Mouse (Mus musculus): ENCODE data around the gene Fchsd2.

Fchsd2 gene

DNA sequence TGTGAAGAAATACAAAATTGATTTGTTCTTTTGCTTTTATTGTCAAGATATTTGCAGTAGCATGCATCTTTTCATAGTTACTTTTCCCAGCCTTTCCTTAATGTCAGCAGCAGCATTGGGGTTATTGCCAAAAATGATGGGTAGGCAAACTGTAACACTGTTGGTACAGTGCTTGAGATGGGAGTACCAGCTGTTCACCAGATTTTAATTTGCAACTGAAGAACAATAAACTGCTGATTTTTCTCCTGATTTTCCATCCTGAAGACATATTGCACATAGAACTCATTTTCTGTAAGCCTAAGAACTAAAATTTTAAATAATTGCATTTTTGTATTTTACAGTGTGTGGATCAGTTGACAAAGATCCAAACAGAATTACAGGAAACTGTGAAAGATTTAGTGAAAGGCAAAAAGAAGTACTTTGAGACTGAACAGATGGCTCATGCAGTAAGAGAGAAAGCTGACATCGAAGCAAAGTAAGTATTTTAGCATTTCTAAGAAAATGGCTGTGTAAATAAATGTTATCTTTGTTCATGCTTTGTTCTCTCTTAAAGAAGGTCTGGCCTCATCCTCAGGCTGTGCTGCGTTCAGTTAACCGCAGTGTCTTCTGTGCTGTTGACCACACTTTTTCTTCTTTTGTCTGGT is 98.8 kb downstream of the Fchsd2 start:
- DNase-seq (ENCODE audit: low read depth, low spot score): peak; percentile 56

DNA sequence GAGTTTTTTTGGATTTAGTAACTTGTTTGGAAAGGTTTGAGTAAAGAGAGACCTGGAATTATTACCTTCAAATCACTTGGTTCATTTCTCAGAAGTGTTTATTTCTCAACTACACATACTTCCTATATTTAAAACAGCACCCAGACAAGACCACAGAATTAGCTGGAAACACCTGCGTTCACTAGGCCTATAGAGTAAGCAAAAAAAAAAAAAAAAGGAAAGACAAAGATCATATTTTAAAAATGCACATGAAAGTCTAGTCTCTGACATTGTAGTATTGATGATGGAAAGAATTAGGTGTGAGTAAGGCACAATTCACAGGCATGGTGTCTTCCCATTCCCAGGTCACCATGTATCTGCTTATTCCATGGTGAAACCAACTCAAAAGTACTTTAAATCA is 118.2 kb downstream of the Fchsd2 start:
- no peak for DNase-seq (ENCODE audit: low read depth, low spot score)

DNA sequence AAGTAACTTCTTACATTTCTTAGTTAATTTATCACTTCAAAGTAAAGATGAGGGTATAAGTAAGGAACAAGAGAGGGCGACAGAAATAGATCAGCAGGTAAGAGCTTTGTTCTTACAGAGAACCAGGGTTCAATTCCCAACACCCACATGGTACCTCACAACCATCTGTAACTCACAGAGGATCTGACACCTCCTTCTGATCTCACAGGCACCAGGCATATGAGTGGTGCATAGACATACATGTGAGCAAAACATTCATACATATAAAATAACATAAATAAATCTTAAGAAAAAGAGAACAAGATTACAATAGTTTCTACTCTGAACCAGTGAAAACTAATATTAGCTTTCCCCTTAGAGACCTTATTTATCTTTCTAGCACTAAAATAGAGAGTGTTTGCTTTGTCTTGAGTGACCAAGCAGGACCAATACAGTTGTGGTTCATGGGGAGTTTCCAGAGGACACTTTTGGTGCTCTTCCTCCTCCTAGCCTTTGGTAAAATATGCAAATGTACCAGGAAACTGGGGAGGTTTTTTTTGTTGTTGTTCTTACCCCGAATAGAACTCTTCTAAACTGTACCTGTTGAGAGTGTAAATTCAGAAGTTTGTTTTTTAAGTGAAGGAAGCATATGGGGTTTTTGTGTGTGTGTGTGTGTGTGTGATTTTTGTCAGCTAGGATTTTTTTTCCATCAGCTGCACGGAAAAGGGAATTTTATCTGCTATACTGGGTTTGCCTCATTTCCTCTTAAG is 121.0 kb downstream of the Fchsd2 start:
- no peak for DNase-seq (ENCODE audit: low read depth, low spot score)

DNA sequence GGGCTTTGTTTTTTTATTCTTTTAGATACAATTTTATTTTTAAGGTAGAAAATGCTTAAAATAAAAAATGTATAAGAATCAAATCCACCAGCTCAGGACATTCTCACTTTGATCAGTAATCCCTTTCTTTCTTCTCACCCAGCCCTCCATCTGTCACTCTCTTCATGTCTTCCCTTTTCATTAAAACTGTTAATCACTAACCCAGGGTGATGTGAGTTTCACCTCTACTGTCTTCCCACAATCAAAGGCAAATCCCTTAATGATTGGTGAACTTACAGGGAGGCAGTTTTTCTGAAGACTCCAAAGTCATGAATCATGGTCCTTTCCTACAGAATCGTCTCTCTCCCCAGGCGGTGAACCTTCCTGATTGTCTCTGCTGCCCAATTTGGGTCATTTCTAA is 124.1 kb downstream of the Fchsd2 start:
- DNase-seq (ENCODE audit: low read depth, low spot score): no peak

DNA sequence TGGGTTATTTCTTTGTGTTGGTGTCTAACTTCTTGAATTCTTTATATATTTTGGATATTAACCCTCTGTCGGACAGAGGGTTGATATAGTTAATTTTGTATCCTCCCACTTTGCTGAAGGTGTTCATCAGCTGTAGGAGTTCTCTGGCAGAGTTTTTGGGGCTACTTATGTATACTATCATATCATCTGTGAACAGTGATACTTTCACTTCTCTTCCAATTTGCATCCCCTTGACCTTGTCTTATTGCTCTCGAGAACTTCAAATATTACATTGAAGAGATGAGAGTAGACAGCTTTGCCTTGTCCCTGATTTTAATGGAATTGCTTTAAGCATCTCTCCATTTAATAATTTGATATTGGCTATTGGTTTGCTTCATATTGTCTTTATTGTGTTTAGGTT is 130.8 kb downstream of the Fchsd2 start:
- no peak for DNase-seq (ENCODE audit: low read depth, low spot score)

DNA sequence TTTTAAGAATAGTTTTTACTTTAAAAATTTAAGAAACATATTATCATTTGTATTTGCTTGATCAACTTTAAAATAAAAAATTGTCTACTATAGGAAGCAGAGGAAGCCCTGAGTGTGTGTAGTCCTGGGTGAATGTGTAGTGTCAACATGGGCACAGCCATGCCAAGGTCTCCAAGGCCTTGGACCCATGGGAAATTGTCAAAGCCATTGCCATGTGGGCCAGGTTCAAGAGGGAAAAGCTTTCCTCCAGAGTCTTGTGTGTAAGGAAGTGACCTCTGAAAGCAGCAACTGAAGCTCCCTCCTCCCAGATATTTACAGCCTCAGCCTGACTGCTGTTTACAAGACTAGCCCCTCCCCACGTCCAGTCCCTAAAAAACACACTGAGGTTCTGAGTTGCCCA is 136.7 kb downstream of the Fchsd2 start:
- no peak for DNase-seq (ENCODE audit: low read depth, low spot score)

DNA sequence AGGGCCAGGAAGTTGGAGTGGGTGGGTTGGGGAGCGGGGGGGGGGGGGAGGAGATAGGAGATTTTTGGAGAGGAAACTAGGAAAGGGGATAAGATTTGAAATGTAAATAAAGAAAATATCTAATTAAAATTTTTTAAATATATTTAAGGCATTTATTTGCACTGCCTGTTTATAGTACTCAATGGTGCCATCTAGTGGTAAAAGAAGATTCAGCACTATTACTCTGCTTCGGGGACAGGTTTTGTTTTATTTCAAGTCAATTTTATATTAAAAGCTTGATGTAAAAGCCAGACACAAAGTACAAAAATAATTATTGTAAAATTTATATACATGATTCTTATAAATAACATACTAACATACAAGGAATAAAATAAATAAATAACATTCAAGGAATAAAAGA is 138.8 kb downstream of the Fchsd2 start:
- DNase-seq (ENCODE audit: low read depth, low spot score): no peak

DNA sequence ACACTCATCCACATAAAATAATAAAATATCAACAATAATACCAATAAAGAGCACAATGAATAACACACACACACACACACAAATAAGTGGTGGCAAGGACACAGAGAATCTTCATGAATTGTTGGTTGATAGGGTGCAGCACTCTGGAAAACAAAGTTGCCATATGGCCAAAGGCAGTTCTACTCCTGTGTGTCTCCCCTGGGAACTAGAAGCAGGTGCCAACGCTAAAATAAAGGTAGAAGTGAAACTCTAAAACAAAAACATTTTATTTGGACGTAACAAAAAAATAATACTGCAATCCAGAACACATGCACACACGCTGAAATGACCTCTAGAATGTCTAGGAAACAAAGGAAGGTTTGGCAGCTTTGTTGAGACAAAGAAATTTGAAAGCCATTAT is 140.1 kb downstream of the Fchsd2 start:
- DNase-seq (ENCODE audit: low read depth, low spot score): no peak

DNA sequence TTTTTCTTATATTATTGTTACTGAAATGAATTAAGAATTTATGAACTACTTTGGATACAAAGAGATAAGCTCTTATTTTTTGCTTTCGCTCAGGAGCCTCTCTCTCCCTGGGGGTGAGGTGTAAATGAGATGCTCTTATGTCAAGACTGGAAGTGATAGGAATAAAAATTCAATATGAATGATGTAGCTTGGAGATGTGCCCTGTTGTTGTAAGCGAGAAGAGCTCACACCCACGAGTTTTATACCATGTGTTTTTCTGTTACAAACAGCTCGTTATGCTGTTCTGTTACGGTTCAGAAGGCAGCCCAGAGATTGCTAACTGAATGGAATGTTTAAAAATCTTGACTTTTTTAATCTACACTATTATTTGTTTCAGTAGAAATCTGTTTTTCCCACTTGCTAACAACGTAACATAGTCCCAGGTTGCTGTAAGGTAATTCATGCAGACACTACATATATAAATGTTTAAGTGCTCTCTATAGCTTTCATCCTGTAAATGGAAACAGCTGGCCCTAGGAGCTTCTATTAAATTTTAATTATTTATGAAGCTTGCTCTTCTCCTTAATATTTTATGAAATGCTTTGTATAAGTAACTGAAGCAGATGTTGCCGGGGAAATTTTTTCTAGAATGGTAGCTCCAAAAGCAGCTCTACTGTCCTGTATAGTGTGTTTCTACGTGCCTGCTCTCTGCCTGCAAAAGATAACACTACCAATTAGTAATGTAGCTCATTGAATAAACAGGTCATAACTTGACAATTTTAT is 144.2 kb downstream of the Fchsd2 start:
- no peak for DNase-seq (ENCODE audit: low read depth, low spot score)

DNA sequence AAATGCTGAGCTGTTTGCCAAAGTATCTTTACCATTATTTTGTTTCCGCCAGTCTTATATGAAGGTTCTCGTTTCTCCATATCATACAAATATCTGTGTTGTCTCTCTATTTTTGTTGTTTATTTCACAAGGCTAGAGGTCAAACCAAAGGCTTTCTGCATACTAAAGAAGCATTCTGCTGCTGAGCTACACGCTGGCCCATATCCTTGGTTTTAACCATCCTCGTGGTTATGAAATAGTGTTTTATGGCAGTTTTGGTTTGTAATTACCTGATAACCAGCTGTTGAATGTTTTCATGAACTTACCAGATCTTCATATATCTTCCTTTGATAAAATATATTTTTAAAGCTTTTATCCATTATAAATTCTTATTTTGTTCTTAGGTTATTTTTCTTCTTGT is 156.1 kb downstream of the Fchsd2 start:
- DNase-seq (ENCODE audit: low read depth, low spot score): no peak

DNA sequence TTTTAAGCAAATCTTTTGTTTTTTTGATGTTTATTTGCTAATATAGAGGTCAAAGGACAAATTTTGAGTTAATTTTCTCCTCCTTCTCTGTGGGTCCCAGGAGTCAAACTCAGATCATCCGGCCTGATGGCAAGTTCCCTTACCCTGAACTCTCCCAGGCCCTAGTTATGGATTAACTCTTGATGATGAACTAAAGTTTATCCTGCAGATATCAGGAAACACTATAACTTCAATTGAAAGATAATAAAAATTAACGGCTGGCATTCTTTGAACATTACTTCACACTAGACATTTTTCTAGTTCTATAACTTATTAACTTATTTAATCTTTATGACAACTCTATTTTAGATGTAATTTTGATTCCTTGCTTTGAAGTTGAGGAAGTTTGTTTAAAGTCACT is 156.5 kb downstream of the Fchsd2 start:
- DNase-seq (ENCODE audit: low read depth, low spot score): no peak

DNA sequence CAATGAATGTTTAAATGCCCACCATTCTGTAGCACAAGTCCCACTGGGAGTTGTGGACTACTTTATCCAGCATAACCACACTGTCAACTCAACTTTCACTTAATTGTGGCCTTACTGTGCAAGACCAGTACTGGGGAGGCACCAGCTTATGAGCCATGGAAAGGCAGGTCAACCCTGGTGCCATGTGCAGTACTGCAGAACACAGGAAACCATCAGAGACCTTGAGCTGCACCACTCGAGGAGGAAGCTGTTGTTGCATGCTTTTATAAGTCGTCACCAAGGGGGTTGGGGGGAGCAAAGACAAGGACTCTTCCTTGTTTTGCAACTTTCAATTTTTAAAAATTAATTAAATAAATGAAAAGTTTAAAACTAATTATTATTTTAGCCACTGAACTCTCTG is 160.4 kb downstream of the Fchsd2 start:
- no peak for DNase-seq (ENCODE audit: low read depth, low spot score)

DNA sequence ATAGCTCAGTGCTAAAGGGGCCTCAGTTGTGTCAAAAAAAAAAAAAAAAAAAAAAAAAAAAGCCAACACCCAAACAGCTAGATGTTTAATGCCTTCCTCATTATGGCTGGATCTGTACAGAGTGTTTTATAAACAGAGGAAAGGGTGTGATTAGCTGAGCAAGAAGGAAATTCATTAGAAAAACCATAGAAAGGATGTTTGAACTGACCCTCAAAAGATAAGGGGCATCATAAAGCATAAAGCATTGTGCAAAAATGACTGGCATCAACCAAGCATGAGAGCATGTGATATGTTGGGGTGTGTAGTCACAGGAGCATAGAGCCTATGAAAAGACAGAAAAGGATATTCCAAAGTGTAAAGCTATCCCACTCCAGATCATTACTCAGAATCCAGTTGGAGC is 165.8 kb downstream of the Fchsd2 start:
- no peak for DNase-seq (ENCODE audit: low read depth, low spot score)

DNA sequence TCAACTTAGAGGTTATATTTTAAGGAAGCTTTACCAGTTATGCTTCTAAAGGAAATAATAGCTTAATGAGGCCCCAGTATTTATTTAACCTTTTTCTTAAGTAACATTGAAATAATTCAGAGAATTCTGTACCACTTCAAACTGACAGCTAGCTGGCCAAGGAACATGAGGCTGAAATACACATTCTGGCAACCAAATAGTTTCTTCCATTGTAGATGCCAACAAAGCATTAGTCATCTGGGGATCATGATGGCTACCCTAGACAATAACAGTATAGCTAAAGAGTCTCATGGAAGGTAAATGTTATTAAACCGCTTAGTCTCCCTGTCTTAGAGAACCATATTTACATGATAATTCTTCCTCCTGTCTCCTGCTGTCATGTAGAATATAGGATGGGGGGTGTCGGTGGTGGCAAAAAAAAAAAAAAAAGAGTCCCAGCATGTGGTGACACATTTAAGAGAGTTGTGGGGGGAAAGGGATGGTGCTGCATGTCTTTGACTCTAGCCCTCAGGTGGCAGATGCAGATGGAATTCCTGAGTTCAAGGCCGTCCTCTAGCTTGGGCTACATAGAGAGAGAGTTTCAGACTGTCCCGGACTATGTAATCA is 169.4 kb downstream of the Fchsd2 start:
- no peak for DNase-seq (ENCODE audit: low read depth, low spot score)

DNA sequence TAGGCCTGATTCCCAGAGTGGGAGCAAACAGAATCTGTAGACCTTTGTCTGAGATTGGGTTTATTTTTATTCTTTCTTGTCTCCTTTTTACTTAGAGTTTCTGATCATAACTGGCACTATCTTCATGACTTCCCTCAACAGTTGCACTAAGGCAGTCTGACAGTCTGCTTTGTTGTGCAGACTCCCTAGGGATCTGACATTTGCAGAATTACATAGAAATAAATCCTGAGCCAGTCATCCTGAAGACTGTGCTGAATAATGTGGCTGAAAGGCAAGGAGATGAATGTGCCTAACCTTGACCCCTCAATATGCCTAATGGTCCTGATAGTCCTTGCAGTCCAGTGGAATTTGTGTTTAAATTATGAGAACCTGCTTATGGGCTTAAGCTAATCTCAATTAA is 170.8 kb downstream of the Fchsd2 start:
- peak; percentile 14 for DNase-seq (ENCODE audit: low read depth, low spot score)

DNA sequence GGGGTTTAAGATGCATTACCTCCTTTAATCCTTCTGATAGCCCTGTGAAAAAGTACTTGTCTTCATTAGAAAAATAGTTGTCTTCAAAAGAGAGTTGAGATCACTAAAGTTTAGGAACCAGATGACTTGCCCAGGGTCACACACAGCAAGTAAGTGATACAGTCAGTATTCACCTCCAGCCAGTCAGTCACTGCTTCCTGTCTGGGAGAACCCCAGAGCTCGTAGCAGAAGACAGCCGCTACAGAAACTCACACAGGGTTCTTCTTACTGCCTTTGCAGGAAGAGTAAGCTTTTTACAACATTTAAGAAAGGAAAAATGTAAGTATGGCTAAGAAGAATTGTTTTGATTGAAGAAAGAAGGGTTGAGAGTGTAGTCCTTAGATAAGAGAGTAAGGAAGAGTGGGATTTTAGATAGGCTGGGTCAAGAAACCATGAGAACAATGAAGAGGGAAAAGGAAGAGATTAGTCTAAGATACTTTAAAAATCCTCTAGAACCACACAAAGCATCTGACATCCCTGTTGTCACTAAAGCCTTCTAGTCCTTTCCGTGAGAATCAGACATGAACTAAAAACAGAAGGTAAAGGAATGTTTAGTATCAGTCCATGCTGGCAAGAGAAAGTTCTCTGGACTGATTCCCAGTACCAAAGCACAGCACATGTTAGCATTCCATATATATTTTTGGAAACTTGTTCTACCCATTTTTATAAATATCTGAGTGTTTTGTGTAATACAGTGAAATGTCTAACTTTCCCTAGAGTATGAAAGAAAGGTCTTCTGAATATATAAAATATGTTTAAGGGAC is 175.0 kb downstream of the Fchsd2 start:
- no peak for DNase-seq (ENCODE audit: low read depth, low spot score)

DNA sequence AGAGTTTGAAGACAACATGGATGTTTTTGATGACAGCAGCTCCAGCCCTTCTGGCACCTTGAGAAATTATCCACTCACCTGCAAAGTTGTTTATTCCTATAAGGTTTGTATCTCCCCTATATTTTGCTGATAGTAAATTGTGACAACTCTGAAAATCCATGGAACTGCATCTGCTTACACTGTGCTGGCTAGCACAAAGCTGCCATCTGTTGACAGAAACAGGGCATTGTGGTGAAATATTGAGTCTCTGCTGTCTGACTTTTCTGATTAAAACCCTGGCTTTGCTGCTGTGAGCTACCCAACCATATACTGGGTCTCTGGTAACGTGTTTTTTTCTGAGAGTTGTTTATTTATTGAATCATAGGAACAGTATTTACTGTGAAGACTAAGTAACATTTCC is 178.9 kb downstream of the Fchsd2 start:
- no peak for DNase-seq (ENCODE audit: low read depth, low spot score)

DNA sequence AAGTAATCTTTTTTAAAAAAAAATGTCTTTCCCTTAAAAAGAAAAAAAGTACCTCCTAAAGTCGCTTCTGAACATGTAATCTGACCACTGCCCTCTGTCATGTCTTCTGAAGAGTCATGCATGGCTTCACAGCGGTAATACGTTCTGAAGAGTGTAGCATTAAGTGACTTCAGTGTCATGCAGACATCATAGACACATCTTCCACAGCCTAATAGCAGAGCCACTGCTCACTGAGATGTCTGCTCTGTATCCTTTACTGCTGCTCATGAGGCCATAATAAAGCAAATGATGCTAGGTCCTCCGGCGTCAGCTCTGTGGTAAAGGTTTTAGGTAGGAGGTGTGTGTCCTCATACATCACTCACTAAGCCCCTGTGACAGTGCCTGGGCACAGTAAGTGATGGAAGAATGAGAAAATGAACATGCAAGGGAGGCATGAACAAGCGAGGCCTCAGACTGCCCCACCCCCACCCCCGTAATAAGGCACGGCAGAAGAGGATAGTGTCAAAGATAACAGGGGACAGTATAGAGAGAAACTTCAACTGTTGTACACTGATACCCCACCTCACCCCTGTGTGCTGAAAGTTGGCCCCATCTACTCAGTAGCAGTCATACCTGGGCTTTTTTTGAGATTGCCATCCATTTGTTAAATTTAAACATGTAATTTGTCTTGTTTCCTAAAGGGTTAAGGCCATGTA is 179.9 kb downstream of the Fchsd2 start:
- no peak for DNase-seq (ENCODE audit: low read depth, low spot score)

DNA sequence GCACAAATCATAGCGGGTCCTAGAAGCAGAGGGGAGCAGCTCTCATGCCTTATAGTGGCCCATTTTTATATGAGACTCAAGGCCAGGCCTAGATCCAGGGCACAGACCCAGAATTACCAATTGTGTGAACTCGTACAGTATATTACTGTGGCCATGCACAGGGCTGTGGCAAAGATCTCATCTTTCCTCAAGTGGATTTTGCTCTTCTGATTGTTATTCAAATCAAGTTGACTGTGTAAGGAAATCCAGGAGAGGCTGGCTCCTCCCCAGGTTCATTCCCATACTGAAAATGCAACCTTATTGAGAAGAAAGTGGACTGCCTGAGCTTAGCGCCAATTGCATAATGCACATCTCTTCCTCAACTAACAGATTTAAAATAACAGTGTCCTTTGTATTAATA is 190.1 kb downstream of the Fchsd2 start:
- no peak for DNase-seq (ENCODE audit: low read depth, low spot score)

DNA sequence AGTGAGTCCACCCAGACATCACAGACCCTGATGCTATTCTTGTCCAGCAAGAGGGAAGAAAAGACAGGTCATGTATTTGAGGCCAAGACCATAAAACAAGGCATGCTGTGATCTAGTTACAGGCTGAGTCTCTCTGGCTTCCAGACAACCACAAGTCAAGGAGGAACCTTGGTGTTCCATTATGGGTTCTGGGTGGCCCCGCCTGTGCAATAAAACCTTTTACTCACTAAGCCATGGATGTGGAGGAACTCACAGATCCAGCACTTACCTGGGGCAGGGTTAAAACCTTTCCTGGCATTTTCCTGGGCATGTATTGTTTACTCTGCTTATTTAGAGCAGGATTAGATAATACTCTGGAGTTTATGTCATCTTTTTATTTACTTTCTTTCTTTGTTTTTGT is 191.8 kb downstream of the Fchsd2 start:
- no peak for DNase-seq (ENCODE audit: low read depth, low spot score)

DNA sequence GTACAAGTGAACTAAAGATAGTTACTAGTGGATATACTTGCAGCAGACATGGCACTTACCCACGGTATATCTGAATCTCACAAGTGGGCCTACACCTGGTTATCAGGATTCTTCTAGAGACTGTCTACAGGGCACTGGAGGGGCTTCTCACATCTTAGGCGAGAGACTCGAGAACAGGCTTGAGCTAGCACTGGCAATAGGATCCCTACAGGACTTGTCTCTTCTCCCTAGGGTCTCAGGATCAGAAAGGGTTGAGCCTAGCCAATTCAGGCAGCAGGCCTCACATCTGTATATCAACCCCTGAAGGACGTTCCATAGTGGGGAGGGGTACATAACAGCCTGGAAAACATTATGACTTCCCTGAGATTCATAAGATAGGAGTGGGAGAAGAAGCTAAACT is 194.2 kb downstream of the Fchsd2 start:
- DNase-seq (ENCODE audit: low read depth, low spot score): no peak
